Mouse (Mus musculus): Measurements from ENCODE around the gene Aldh8a1.

Aldh8a1 gene

DNA sequence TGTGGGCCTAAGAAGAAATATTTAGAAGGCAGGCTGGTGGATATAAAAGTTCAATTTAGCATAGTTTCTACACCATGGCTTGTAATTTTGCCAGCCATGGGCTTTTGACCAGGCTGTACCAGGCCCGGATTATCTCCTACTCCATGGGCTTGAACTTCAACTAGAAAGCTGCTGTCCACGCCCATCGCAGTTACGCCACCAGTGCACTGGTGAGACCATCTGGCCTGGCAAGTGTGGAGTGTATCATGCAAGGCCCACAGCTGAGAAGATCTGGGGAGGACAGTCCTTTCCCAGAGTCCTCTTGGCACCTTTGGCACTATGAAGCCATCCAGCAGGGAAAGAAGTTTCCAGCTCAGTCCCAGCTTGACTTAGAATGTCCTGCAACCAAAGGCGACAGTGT is 39.1 kb downstream of the Aldh8a1 start:
- DNase-seq (ENCODE audit: low read depth), result no peak

DNA sequence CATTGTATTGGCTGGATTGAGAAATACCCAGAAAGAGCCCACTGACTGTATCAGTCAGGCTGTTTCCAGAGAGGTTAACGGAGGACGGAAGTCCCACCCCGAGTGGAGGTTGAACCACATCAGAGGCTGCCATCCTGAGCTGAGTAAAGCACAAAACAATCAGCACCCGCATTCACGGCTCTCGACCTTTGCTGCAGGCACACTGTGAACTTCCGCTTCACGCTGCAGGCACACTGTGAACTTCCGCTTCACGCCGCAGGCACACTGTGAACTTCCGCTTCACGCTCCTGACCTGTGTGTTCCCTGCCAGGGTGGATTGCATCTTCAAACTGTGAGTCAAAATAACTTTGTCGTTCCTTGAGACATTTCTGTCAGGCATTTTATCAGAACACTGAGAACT is 42.1 kb downstream of the Aldh8a1 start:
- no peak for DNase-seq (ENCODE audit: low read depth)

- DNase-seq (ENCODE audit: low read depth), result peak; percentile 6
Observed at GRCm38 (mm10) chr10:21420457-21421424, 43.6 kb downstream of the Aldh8a1 start.

GRCm38 (mm10) chr10:21426515-21426914 is 49.4 kb downstream of the Aldh8a1 start:
- no peak for DNase-seq (ENCODE audit: low read depth)

DNA sequence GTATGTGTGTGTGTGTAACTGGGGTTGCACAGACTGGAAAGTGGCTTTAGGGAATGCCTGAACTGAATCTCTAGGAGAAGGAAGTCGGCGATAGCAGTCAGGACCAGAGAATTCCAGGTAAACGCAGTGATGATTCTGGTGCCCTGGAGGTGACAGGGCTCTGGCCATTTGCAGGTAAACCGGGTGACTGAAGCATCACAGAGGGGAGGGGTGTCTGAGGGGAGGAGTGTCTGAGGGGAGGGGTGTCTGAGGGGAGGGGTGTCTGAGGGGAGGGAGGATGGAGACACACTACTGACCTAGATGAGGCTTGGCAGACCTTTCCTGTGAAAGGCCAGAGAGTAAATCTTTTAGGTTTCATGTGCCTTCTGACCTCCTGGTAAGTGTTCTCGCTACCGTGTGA is 50.9 kb downstream of the Aldh8a1 start:
- no peak for DNase-seq (ENCODE audit: low read depth)

DNA sequence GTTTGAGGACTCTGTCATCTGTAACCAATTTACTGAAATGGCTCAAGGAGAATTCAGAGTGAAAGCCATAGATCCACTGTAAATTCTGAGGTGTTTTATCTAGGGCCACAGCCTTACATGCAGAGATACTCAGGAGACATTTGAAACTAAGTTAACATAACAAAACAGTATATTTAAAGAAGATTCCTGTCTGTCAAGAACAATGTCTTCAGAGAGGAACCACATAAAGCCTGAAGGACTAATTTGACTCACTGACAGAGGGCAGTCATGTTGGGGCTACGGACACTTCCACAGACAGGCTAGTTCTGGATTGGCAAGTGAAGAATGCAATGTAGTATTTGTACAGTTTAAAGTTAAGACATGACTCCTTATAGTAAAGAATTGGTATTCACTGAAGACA is 62.2 kb downstream of the Aldh8a1 start:
- no peak for DNase-seq (ENCODE audit: low read depth)

- DNase-seq (ENCODE audit: low read depth), result no peak
Observed at GRCm38 (mm10) chr10:21441020-21441419, 63.9 kb downstream of the Aldh8a1 start.

GRCm38 (mm10) chr10:21441690-21442089 is 64.6 kb downstream of the Aldh8a1 start:
- no peak for DNase-seq (ENCODE audit: low read depth)

- no peak for DNase-seq (ENCODE audit: low read depth)
Observed at GRCm38 (mm10) chr10:21443646-21444324, 66.7 kb downstream of the Aldh8a1 start.

- DNase-seq (ENCODE audit: low read depth), result no peak
Observed at GRCm38 (mm10) chr10:21444410-21444809, 67.3 kb downstream of the Aldh8a1 start.
